Mouse (Mus musculus) heart, adult 2 months (tissue): ENCODE results near the gene AC153137.1. TPM values are rescaled to one million over a fixed set of nuclear protein-coding genes. Genes with fewer than 3 reads are reported as not detected.

Source experiments
- DNase-seq, 2 experiments: peaks; one replicate each; pipeline ENCODE4 v3.0.0; 2021
- H3K27ac ChIP-seq: fragments of 200-600 bp; 2 replicates; pipeline ENCODE4 v1.8.1; 2022
- H3K27me3 ChIP-seq: fragments of 200-500 bp; 2 replicates; pipeline ENCODE4 v1.6.1; 2012; ENCODE audit warnings: mild to moderate bottlenecking, low read length, inconsistent platforms, mixed read lengths; ENCODE audit not compliant: control insufficient read depth, insufficient read depth
- H3K36me3 ChIP-seq: fragments of 200-500 bp; 2 replicates; pipeline ENCODE4 v1.6.1; 2012; ENCODE audit warnings: low read length, inconsistent platforms; ENCODE audit not compliant: control insufficient read depth, insufficient read depth
- H3K4me1 ChIP-seq: fragments of 200-500 bp; 2 replicates; pipeline ENCODE4 v1.6.1; 2011; ENCODE audit warnings: low read length; ENCODE audit not compliant: control insufficient read depth, insufficient read depth
- H3K4me3 ChIP-seq: fragments of 200-600 bp; 2 replicates; pipeline ENCODE4 v1.8.1; 2022
- H3K79me2 ChIP-seq: fragments of 200-500 bp; replicated peaks from 2 replicates; pipeline ENCODE4 v1.6.1; 2012; ENCODE audit warnings: mild to moderate bottlenecking, inconsistent platforms, low read length, moderate library complexity, mixed read lengths; ENCODE audit not compliant: control insufficient read depth, insufficient read depth
- H3K9ac ChIP-seq: fragments of 200-500 bp; 2 replicates; pipeline ENCODE4 v1.6.1; 2012; ENCODE audit warnings: low read depth, mild to moderate bottlenecking, control low read depth, inconsistent platforms, low read length, mixed read lengths
- CTCF ChIP-seq: fragments of 200-600 bp; IDR thresholded peaks from 2 replicates; pipeline ENCODE4 v1.8.1; 2022; ENCODE audit warnings: antibody characterized with exemption, mild to moderate bottlenecking, moderate library complexity
- EP300 ChIP-seq: fragments of 200-500 bp; IDR thresholded peaks from 2 replicates; pipeline ENCODE4 v1.6.1; 2011; ENCODE audit warnings: low read depth, low read length, control low read depth; ENCODE audit not compliant: insufficient read depth
- POLR2A ChIP-seq: fragments of 200-500 bp; IDR thresholded peaks from 2 replicates; pipeline ENCODE4 v1.6.1; 2011; ENCODE audit warnings: mild to moderate bottlenecking, low read depth, low read length, control low read depth; ENCODE audit not compliant: insufficient read depth
- WGBS: fragments of 180-500 bp; shearing (Covaris S2); methylation state at CpG from one replicate; pipeline ENCODE4 v1.1.7; 2018; 5-methylcytosine and 5-hydroxymethylcytosine counted together
- intact Hi-C: fragments of 180-260 bp; cut with DNase I; formaldehyde crosslinking; loops from one replicate; pipeline ENCODE4 v1.15.1; 2025
- polyA plus RNA-seq: library from polyadenylated mRNA; depleted of rRNA; stranded (reverse); fragments of >200 nt; gene quantifications from 2 replicates; pipeline ENCODE4 v1.2.3, GENCODE M21; 2012; rRNA removed
- total RNA-seq, 2 experiments: library from RNA; stranded (reverse); gene quantifications; 2 replicates each; pipeline ENCODE4 v1.2.3; 2021

Gene AC153137.1
- total and polyA plus RNA-seq, 3 experiments = not detected

- Histone ChIP-seq H3K79me2 (no peaks in the 10 kb centered on the region), H3K27me3 (no peaks in the 10 kb centered on the region), H3K36me3 (peaks cover 12% of the 10 kb centered on the region), H3K9ac (no peak overlapping the region), H3K27ac (no peak overlapping the region), H3K4me3 (no peak overlapping the region), H3K4me1 (no peaks in the 10 kb centered on the region)
- intact Hi-C loops = loop anchor here (10.0 kb wide), 1 partner anchor 126 kb away; no protein-coding TSS in a partner anchor
- no peak for DNase-seq
- TF ChIP-seq EP300 = no peak
- TF ChIP-seq POLR2A = no peak
- no peak for TF ChIP-seq CTCF
- WGBS = 68% methylated on average over 3 of the region's 3 CpGs
These were observed 37.2 kb downstream of the AC153137.1 start for GRCm38 (mm10) chr1:30940571-30940970.

- no peaks in the 10 kb centered on the region for H3K27me3 ChIP-seq
- intact Hi-C loops = no loop called here
These were observed 39.4 kb downstream of the AC153137.1 start for GRCm38 (mm10) chr1:30938392-30938791.

GRCm38 (mm10) chr1:30937396-30937965 lies 40.3 kb downstream of the AC153137.1 start:
- Histone ChIP-seq H3K4me3 (no peak overlapping the region), H3K27ac (no peak overlapping the region), H3K9ac (no peak overlapping the region), H3K79me2 (no peaks in the 10 kb centered on the region), H3K36me3 (no peaks in the 10 kb centered on the region), H3K27me3 (no peaks in the 10 kb centered on the region), H3K4me1 (no peaks in the 10 kb centered on the region)
- no peak for TF ChIP-seq EP300
- no peak for TF ChIP-seq CTCF
- no peak for TF ChIP-seq POLR2A
- no peak for DNase-seq
- 43% methylated on average over 8 of the region's 8 CpGs for WGBS
- intact Hi-C loops = no loop called here

More at GRCm38 (mm10) chr1:30938392-30938791, 39.4 kb downstream of the AC153137.1 start:
- no peak overlapping the region for H3K9ac ChIP-seq
- H3K4me1 ChIP-seq = no peaks in the 10 kb centered on the region
- H3K79me2 ChIP-seq = no peaks in the 10 kb centered on the region
- no peak for DNase-seq
- H3K4me3 ChIP-seq = no peak overlapping the region
- H3K36me3 ChIP-seq = peaks cover 3% of the 10 kb centered on the region
- H3K27ac ChIP-seq = no peak overlapping the region
- TF ChIP-seq POLR2A (no peak), EP300 (no peak), CTCF (no peak)
- 76% methylated on average over 7 of the region's 7 CpGs for WGBS

GRCm38 (mm10) chr1:30936488-30936887 lies 41.3 kb downstream of the AC153137.1 start:
- Histone ChIP-seq H3K79me2 (no peaks in the 10 kb centered on the region), H3K36me3 (no peaks in the 10 kb centered on the region), H3K27me3 (no peaks in the 10 kb centered on the region), H3K27ac (no peak overlapping the region), H3K4me3 (no peak overlapping the region), H3K9ac (no peak overlapping the region), H3K4me1 (no peaks in the 10 kb centered on the region)
- intact Hi-C loops = no loop called here
- no peak for DNase-seq
- TF ChIP-seq EP300 (no peak), CTCF (no peak), POLR2A (no peak)
- WGBS = 68% methylated on average over 2 of the region's 2 CpGs

- intact Hi-C loops = loop anchor here (5.0 kb wide), 1 partner anchor 154 kb away; no protein-coding TSS in a partner anchor
- peak; percentile 64 for TF ChIP-seq CTCF
- no peak for TF ChIP-seq EP300
- TF ChIP-seq POLR2A = no peak
- DNase-seq = no peak
- 34% methylated on average over 2 of the region's 2 CpGs for WGBS
- Histone ChIP-seq H3K27ac (no peak overlapping the region), H3K9ac (no peak overlapping the region), H3K4me1 (no peaks in the 10 kb centered on the region), H3K27me3 (no peaks in the 10 kb centered on the region), H3K79me2 (no peaks in the 10 kb centered on the region), H3K36me3 (no peaks in the 10 kb centered on the region), H3K4me3 (no peak overlapping the region)
These were observed 46.9 kb downstream of the AC153137.1 start for GRCm38 (mm10) chr1:30930823-30931222.

- no peak overlapping the region for H3K4me3 ChIP-seq
- intact Hi-C loops = loop anchor here (5.0 kb wide), 1 partner anchor 153 kb away; no protein-coding TSS in a partner anchor
- DNase-seq = no peak
- no peaks in the 10 kb centered on the region for H3K4me1 ChIP-seq
- H3K9ac ChIP-seq = no peak overlapping the region
- no peaks in the 10 kb centered on the region for H3K36me3 ChIP-seq
- no peak overlapping the region for H3K27ac ChIP-seq
- no peak for TF ChIP-seq POLR2A
- no peak for TF ChIP-seq EP300
- no peak for TF ChIP-seq CTCF
- no peaks in the 10 kb centered on the region for H3K79me2 ChIP-seq
- 83% methylated on average over 2 of the region's 2 CpGs for WGBS
- H3K27me3 ChIP-seq = no peaks in the 10 kb centered on the region
These were observed 47.6 kb downstream of the AC153137.1 start for GRCm38 (mm10) chr1:30930194-30930593.

Other genes with a start within 250 kb of the AC153137.1 start
- gene Phf3, start 104.0 kb downstream of the AC153137.1 start, total RNA-seq = 10 to 100 TPM; 34.8 to 38.3 TPM
- gene Phf3, start 104.0 kb downstream of the AC153137.1 start, polyA plus RNA-seq = 9.5 and 11.4 TPM in 2 replicates
- gene Lgsn, start 198.4 kb upstream of the AC153137.1 start, total RNA-seq = not detected
- not detected in 2 replicates for gene Lgsn, start 198.4 kb upstream of the AC153137.1 start, polyA plus RNA-seq
- gene 4931428L18Rik, start 244.7 kb upstream of the AC153137.1 start, total RNA-seq = not detected
- 0.16 TPM in 1 of 2 replicates, not detected in the other for gene 4931428L18Rik, start 244.7 kb upstream of the AC153137.1 start, polyA plus RNA-seq
- not detected for gene Pih1d3, start 244.9 kb upstream of the AC153137.1 start, total RNA-seq
- not detected in 2 replicates for gene Pih1d3, start 244.9 kb upstream of the AC153137.1 start, polyA plus RNA-seq